Mouse (Mus musculus) heart, postnatal 10 days (tissue): ENCODE results near the gene Ackr3. TPM values are rescaled to one million over a fixed set of nuclear protein-coding genes. Genes with fewer than 3 reads are reported as not detected.

Experiments used
- DNase-seq, 2 experiments: peaks; one replicate each; pipeline ENCODE4 v3.0.0; 2021
- intact Hi-C: fragments of 180-260 bp; cut with DNase I; formaldehyde crosslinking; loops from one replicate; pipeline ENCODE4 v1.15.1; 2025
- total RNA-seq, 2 experiments: library from RNA; stranded (reverse); gene quantifications; 2 replicates each; pipeline ENCODE4 v1.2.3; 2021

Ackr3 gene
- 10 to 100 TPM; 45.4 to 48.9 TPM for total RNA-seq

- DNase-seq: peak; percentile 92
- intact Hi-C loops: loop anchor here (1.0 to 5.0 kb wide), 4 partner anchors 41 to 384 kb away; no protein-coding TSS in a partner anchor
Observed at GRCm38 (mm10) chr1:90203783-90204690, at the start of gene Ackr3. Gene Ackr3 (plus strand): TSS chr1:90203980.

DNA sequence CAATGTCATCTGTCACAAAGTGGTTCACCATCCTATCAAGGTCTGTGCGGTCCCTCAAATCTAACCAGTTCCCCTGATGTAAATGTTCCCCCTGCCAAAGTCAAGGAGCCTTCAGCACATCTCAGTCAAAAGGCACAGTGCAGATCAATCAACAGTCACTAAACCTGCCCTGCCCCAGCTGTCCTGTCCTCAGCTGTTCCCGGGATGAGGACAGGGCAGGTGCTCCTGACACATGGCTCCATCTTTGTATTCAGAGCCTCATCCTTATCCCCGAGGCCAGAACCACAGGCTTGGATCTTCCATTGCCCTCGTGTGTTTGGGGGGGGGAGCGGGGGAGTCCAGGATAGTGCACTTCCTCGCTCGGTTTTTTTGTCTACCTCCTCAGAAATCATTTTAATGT is 47.2 kb upstream of the Ackr3 start:
- no peak for DNase-seq
- intact Hi-C loops: no loop called here

- DNase-seq: peak in 1 of 2 experiments; percentile 15
- intact Hi-C loops: no loop called here
Observed at GRCm38 (mm10) chr1:90159927-90160326, 43.9 kb upstream of the Ackr3 start.

DNA sequence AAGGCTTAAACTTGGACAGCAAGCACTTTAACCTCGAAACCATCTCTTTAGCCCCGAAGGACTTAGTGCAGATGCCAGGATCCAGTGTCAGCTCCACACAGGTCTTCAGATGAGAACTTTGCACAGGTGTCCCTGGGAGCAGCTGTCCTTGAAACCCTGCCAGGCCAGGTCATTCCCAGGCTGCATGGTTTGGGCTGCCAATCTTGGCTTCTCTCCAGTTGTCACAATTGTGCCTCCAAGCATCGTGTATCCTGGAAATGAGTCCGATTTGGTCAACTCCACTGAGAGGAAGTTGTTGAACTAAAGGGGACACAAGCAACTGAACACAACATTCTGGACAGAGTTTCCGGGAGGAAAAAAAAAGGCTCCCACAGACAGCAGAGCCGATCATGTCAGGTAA is 42.2 kb upstream of the Ackr3 start:
- intact Hi-C loops: loop anchor here (2.0 kb wide), 1 partner anchor 41 kb away; the partner anchor contains the start of gene Ackr3
- DNase-seq: peak; percentile 22 to 26

DNA sequence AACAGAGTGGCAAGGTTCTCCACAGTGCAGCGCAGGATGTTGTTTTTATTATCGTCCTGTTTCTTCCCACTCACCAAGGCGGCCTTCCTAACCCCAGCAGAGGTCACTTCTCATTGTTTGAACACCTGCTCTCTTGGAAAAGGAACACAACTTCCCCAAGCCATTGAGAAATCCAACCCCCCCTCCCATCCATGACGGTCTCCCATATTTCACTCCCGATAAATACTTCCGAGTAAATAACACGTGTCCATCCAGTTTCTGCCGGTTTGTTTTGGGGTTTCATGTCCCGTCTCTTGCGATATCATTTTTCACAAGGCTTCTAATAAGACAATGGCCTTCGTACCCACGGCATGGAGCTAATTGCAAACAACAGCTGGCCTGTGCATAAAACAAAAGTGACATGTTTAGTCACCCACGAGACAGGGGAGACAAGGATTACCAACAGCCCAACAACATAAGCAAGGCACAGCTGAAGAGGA is 41.4 kb upstream of the Ackr3 start:
- intact Hi-C loops: loop anchor here (2.0 kb wide), 1 partner anchor 40 kb away; the partner anchor contains the start of gene Ackr3
- DNase-seq: peak; percentile 10 to 14

- intact Hi-C loops: loop anchor here (2.0 kb wide), 1 partner anchor 40 kb away; the partner anchor contains the start of gene Ackr3
- DNase-seq: no peak
Observed at GRCm38 (mm10) chr1:90163161-90163560, 40.6 kb upstream of the Ackr3 start.

DNA sequence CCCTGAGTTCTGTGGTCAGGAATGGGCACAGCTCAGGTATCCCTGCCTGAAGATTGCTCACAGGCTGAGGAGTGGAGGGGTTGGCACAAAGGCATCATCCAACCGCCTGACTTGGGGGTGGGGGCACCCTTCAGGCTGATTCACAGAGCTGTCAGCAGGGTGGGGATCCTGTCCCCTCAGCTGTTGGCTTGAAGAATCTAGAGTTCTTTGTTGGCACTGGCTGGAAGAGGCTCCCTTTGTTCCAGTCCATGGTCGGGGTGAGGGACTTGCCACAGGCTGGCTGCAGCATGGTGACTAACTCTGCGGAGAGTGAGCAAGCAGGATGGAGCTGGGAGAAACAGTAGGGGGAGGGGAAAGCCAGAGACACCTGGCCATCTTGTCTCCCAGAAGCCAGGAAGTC is 39.5 kb upstream of the Ackr3 start:
- intact Hi-C loops: no loop called here
- DNase-seq: no peak

DNA sequence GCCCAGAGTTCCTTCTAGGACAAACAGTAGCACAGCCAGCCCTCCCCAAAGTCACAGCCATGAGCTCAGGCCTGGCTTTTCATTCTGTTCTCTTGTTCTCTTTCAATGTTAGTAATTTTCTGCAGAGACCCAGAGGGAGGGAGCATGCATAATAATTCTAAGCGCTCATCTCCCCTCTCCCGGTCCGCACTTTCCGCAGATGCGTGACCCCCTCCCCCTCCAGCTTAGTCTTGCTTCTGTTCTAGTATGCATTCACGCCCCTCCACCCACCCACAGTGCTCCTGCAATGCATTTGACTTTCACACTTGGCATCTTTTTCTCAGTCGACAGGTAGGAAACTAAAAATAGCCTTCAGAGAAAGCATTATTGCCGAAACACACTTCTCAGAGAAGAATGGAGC is 29.4 kb upstream of the Ackr3 start:
- no peak for DNase-seq
- intact Hi-C loops: no loop called here

GRCm38 (mm10) chr1:90176223-90176622 is 27.6 kb upstream of the Ackr3 start:
- intact Hi-C loops: no loop called here
- peak in 1 of 2 experiments; percentile 28 for DNase-seq

- intact Hi-C loops: no loop called here
- DNase-seq: no peak
Observed at GRCm38 (mm10) chr1:90177565-90177964, 26.2 kb upstream of the Ackr3 start.

- no peak for DNase-seq
- intact Hi-C loops: no loop called here
Observed at GRCm38 (mm10) chr1:90177978-90178377, 25.8 kb upstream of the Ackr3 start.

DNA sequence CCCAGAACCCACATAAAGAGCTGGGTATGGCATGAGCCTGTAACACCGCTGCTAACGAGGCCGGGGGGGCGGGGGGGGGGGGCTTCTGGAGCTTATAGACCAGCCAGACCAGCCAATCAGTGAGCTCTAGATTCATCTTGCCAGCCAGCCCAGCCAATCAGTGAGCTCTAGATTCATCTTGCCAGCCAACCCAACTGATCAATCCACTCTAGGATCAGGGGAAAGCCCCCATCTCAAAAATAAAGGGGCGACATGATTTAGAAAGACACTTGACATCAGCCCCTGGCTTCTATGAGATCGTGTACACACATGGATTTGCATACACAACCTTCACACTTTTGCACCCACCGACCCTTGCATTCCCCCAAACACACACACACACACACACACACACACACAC is 23.3 kb upstream of the Ackr3 start:
- intact Hi-C loops: no loop called here
- DNase-seq: no peak

- intact Hi-C loops: no loop called here
- DNase-seq: no peak
Observed at GRCm38 (mm10) chr1:90180966-90181699, 22.6 kb upstream of the Ackr3 start.

GRCm38 (mm10) chr1:90182521-90182920 is 21.3 kb upstream of the Ackr3 start:
- intact Hi-C loops: no loop called here
- no peak for DNase-seq

- intact Hi-C loops: no loop called here
Observed at GRCm38 (mm10) chr1:90183602-90184001, 20.2 kb upstream of the Ackr3 start.

GRCm38 (mm10) chr1:90186173-90186572 is 17.6 kb upstream of the Ackr3 start:
- peak; percentile 8 to 25 for DNase-seq
- intact Hi-C loops: no loop called here

More at GRCm38 (mm10) chr1:90183602-90184001, 20.2 kb upstream of the Ackr3 start:
- DNase-seq: no peak

DNA sequence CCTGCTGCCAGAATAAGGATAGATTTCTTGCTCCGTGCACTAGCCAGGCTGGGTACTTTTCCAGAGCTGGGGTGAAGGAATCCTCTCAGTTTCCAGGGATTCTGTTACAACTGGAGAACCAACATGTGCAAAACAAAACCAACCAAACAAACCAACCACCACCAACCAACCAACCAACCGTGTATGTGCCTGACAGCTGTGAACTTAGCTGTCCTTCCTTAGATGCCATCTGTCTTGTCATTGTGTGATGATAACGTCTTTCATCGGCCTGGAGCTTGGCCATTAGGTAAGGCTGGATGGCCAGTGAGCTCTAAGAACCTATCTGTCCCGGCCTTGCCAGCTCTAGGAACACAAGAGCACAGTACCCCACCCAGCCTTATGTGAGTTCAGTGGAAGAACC is 16.9 kb upstream of the Ackr3 start:
- intact Hi-C loops: no loop called here
- no peak for DNase-seq

- no peak for DNase-seq
- intact Hi-C loops: no loop called here
Observed at GRCm38 (mm10) chr1:90189046-90189445, 14.7 kb upstream of the Ackr3 start.

GRCm38 (mm10) chr1:90201246-90201645 is 2.5 kb upstream of the Ackr3 start:
- intact Hi-C loops: loop anchor here (5.0 kb wide), 1 partner anchor 161 kb away; no protein-coding TSS in a partner anchor
- no peak for DNase-seq

DNA sequence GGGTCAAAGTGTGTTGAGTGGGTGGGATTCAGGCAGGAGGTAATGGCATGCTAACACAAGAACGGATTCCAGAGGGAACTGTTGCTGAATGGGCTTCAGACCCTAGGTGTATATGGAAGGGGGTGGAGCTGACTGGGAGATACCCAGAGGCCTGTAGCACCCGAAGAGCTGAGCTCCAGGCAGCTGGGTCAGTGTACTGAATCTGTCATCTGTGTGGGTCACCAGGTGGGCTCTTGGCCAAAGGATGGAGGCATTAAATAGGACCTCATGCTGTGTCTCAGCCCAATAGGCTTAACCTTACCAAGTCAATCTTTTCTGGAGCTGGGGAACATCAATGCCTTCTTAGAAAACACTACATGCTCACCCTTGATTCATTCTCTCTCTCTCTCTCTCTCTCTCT is 2.1 kb upstream of the Ackr3 start:
- intact Hi-C loops: loop anchor here (2.0 to 5.0 kb wide), 2 partner anchors 39 to 161 kb away; no protein-coding TSS in a partner anchor
- DNase-seq: no peak
